Mouse (Mus musculus): ENCODE results near the gene Rbfox1.

DNA sequence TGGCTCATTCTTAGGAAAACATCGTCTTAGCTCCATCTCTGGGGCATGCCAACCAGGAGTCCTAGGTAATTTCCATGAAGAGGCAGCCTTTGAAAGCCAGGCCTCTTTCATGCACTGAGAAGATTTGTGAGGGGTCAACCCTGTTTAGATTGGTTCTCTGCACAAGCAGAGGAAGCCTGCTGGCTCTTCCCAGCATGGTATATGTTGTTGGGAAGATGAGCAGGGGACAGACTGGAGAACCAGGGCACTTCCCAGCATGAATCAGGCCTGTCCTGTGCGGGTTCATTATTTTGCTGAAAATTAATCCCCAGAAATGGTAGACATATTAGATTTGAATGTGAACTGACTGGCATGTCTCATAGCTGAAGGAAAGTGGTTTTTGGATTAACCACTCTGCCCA lies 214.4 kb downstream of the Rbfox1 start:
- no peak for TF ChIP-seq CTCF (IDR thresholded peaks at IDR 0.05; ENCODE audit: insufficient read depth, low read length)
- TF ChIP-seq POLR2A (IDR thresholded peaks at IDR 0.05; ENCODE audit: borderline replicate concordance, extremely low read depth, low read depth, low read length): no peak

Data from lung, adult 2 months (tissue).